Mouse (Mus musculus) neural tube, embryonic 11.5 days (tissue): ENCODE data around the gene Madcam1. TPM values are rescaled to one million over a fixed set of nuclear protein-coding genes. Genes with fewer than 3 reads are reported as not detected.

Experiments used
- ATAC-seq: fragments of 200-750 bp; cut with Nextera tagmentation; 2 replicates; pipeline ENCODE4 v1.8.0; 2017; ENCODE audit warnings: moderate number of reproducible peaks, mild to moderate bottlenecking, moderate TSS enrichment, moderate library complexity; ENCODE audit not compliant: insufficient read depth, low FRiP score, low TSS enrichment
- DNase-seq: peaks from one replicate; pipeline ENCODE4 v3.0.0-alpha.2; 2015; ENCODE audit warnings: low spot score
- H3K27ac ChIP-seq: fragments of 300-500 bp; sonication (generic); 2 replicates; pipeline ENCODE4 v1.5.1; 2014; ENCODE audit warnings: low read depth, mild to moderate bottlenecking, low read length
- H3K27me3 ChIP-seq: fragments of 300-500 bp; sonication (generic); 2 replicates; pipeline ENCODE4 v1.6.1; 2014; ENCODE audit warnings: mild to moderate bottlenecking, low read length, mixed read lengths; ENCODE audit not compliant: control insufficient read depth, insufficient read depth
- H3K36me3 ChIP-seq: fragments of 300-500 bp; sonication (generic); 2 replicates; pipeline ENCODE4 v1.6.1; 2014; ENCODE audit warnings: mild to moderate bottlenecking, low read length, moderate library complexity, mixed read lengths; ENCODE audit not compliant: control insufficient read depth, insufficient read depth
- H3K4me1 ChIP-seq: fragments of 300-500 bp; sonication (generic); 2 replicates; pipeline ENCODE4 v1.6.1; 2014; ENCODE audit warnings: low read length, mixed read lengths; ENCODE audit not compliant: control insufficient read depth, insufficient read depth
- H3K4me2 ChIP-seq: fragments of 300-500 bp; sonication (generic); 2 replicates; pipeline ENCODE4 v1.6.1; 2014; ENCODE audit warnings: low read depth, mild to moderate bottlenecking, moderate library complexity
- H3K4me3 ChIP-seq: fragments of 300-500 bp; sonication (generic); 2 replicates; pipeline ENCODE4 v1.5.1; 2014; ENCODE audit warnings: low read depth, low read length
- H3K9ac ChIP-seq: fragments of 300-500 bp; sonication (generic); 2 replicates; pipeline ENCODE4 v1.6.1; 2014; ENCODE audit warnings: mild to moderate bottlenecking, low read length
- H3K9me3 ChIP-seq: fragments of 300-500 bp; sonication (generic); 2 replicates; pipeline ENCODE4 v1.6.1; 2016; ENCODE audit warnings: low read length; ENCODE audit not compliant: control insufficient read depth
- WGBS: fragments of 180-500 bp; shearing (Covaris S2); extraction: QIAGEN DNeasy Blood & Tissue Kit; methylation state at CpG from one replicate; pipeline ENCODE4 v1.1.7; 2014; 5-methylcytosine and 5-hydroxymethylcytosine counted together
- polyA plus RNA-seq: library from polyadenylated mRNA; unstranded; fragments of >200 nt; fragmentation: Nextera tagmentation; extraction: Ambion mirVana; gene quantifications from 2 replicates; pipeline ENCODE4 v1.2.1, GENCODE M21; 2014

Madcam1 gene
- polyA plus RNA-seq, 1 experiment from 2014 or later = 2.5 TPM

DNA sequence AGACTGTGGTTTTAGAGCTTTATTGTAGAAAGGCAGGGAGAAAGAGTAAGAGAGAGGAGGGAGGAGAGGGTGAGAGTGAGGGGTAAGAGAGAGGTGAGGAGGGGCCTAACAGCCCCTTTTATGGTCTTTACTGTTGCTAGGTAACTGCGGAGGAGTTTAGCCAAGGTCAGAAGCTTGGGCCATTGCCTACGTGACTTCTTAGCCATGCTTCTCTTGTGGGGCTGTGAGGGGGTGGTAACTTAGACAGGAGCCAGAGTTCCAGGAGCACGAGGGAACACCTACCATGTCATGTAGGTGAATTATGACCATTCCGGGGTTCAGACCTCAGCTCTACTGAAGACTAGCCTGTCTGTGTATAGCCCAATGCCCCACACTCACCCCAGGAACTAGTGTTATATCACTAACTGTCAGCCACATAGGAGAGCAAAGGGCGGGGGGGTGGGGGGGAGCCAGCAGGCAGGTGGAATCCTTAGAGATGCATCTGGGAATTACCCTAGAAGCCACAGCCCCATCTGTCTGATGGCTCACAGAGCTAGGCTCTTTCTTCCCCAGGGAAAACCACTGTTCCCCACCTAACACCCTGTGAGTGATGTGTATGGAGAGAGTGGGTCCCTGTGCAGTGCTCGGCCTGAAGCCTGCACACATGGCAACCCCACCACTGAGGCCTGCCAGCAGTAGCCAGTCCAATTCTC lies 7.2 kb downstream of the Madcam1 start:
- no peak overlapping the region for H3K4me3 ChIP-seq
- no peaks in the 10 kb centered on the region for H3K27me3 ChIP-seq
- WGBS = 39% methylated on average over 6 of the region's 6 CpGs
- ATAC-seq (no peak), DNase-seq (no peak)
- H3K4me1 ChIP-seq = peaks cover 16% of the 10 kb centered on the region
- no peak overlapping the region; the same call in 1 of the 2 replicates for H3K9ac ChIP-seq
- 0 out of 2 replicates have a peak overlapping the region, but pooled peaks have one; percentile 66 for H3K4me2 ChIP-seq
- H3K27ac ChIP-seq = no peak overlapping the region
- peaks cover 3% of the 10 kb centered on the region; the same call in 1 of the 2 replicates for H3K36me3 ChIP-seq
- H3K9me3 ChIP-seq = no peaks in the 10 kb centered on the region

DNA sequence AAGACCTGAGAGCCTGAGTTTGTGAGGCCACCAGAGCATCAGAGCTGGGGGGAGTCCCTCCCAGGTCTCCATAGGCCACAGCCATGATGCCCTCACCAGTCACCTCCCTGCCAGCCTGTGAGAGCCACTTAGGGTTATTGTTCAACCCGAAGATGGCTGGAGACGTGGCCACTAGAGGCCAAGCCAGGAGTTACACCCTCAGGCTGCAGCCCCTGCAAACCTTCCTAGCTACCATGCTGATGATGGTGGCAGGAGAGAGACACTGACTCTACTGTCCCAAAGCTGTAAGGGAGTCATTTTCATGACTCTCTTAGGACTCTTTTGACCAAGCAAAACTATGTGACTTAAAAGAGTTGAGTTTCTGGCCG lies 7.7 kb downstream of the Madcam1 start:
- H3K9me3 ChIP-seq = no peaks in the 10 kb centered on the region
- no peaks in the 10 kb centered on the region for H3K27me3 ChIP-seq
- DNase-seq = no peak
- H3K27ac ChIP-seq = no peak overlapping the region
- H3K4me1 ChIP-seq = peaks cover 16% of the 10 kb centered on the region
- ATAC-seq = no peak
- no peak overlapping the region for H3K9ac ChIP-seq
- no peak overlapping the region for H3K4me2 ChIP-seq
- 62% methylated on average over 3 of the region's 3 CpGs for WGBS
- H3K36me3 ChIP-seq = peaks cover 3% of the 10 kb centered on the region; the same call in 1 of the 2 replicates
- H3K4me3 ChIP-seq = no peak overlapping the region

DNA sequence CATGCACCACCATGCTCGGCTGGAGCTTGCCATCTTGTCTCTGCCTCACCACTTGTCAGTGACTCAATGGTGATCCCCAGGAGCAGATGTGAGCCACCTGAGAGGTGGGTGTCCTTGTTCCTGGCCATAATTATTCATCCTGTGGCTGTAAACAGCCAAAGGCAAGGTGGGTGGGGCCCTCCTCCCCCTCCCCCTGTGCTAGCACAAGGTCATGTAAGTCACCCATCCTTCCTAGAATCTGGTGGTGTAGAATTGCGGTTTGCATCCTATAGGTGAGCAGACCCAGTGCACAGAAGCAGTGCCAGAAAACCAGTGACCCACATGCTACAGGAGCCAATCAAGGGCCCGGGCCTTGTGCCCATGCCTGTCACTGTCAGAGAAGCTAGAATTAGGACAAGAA lies 8.7 kb downstream of the Madcam1 start:
- Histone ChIP-seq H3K27me3 (no peaks in the 10 kb centered on the region), H3K4me1 (peaks cover 16% of the 10 kb centered on the region), H3K9ac (no peak overlapping the region), H3K27ac (no peak overlapping the region), H3K9me3 (no peaks in the 10 kb centered on the region), H3K4me2 (no peak overlapping the region), H3K4me3 (no peak overlapping the region), H3K36me3 (peaks cover 3% of the 10 kb centered on the region; the same call in 1 of the 2 replicates)
- no peak for ATAC-seq
- WGBS = 91% methylated on average over 3 of the region's 3 CpGs
- DNase-seq = no peak

DNA sequence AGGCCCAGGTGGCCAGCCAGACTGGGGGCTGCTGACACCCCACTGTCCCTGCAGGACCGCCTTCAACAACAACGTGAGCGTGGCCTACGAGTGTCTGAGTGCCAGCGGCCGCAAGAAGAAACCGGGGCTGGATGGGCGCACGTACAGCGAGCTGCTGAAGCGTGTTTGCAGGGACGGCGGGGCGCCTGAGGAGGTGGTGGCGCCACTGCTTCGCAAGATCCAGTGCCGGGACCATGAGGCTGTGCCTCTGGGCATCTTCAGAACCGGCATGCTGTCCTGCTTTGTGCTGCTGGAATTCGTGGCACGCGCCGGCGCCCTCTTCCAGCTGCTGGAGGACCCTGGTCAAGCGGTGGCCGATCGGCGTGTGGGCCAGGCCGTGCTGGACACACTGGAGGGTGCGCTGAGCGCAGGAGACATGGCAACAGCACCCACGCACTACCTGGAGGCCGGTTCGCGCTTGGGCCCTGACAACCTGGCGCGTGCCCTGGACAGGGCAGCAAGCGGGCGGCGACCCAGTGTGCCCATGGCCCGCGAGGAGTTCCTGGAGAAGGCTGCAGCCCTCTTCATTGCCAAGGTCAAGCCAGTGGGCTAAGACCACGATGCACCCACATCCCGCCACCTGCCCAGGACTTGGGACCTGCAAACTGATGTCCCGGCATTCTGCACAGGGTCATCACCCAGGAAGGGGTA lies 11.1 kb downstream of the Madcam1 start:
- WGBS = 59% methylated on average over 44 of the region's 44 CpGs

DNA sequence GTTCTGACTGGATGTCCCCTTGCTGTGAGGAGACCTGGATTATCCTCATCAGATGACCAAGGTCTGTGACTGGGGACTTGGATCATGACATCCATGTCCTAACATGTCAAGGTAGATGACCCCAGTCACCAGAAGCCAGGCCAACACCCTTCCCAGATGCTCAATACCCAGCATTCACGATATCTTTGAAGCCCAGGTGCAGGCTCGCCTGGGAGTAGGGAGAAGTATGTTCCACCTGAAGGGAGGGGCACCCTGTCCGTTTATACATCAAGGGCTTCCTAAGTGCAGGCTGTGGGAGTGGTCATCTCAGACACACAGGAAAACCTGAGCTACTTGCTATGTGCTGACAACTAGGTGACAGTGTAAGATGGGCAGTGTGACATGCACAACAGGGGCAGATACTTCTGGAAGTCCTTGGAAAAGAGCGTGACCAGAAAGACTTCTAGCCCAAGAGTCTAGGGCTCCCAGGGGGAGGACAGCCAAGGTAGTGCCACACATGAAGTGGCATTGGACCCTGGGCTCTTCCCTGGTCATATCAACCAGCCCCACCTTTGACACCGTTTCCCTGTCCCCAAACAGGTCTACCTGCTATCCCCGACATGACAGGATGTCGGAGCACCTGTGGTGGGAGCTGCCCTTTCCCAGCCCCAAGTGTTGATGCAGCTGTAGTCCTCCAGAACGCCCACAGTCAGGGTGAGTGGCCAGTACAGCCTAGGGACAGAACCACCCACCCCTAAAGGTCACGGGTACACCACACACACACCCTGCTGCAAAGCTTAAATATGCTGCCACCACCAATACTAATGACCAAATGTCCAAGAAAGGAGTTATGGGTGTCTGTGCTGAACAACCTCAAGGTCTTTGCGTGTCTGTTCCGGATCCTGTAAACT lies 16.5 kb downstream of the Madcam1 start:
- WGBS = 42% methylated on average over 11 of the region's 11 CpGs
- no peak for DNase-seq
- peak overlapping the region; percentile 61 for H3K4me2 ChIP-seq

More for the DNA sequence above, 11.1 kb downstream of the Madcam1 start:
- Histone ChIP-seq H3K27ac (no peak overlapping the region), H3K27me3 (no peaks in the 10 kb centered on the region), H3K4me1 (peaks cover 11% of the 10 kb centered on the region), H3K4me2 (no peak overlapping the region), H3K4me3 (no peak overlapping the region), H3K9ac (no peak overlapping the region), H3K36me3 (peaks cover 3% of the 10 kb centered on the region; the same call in 1 of the 2 replicates), H3K9me3 (no peaks in the 10 kb centered on the region)
- DNase-seq (no peak), ATAC-seq (no peak)

DNA sequence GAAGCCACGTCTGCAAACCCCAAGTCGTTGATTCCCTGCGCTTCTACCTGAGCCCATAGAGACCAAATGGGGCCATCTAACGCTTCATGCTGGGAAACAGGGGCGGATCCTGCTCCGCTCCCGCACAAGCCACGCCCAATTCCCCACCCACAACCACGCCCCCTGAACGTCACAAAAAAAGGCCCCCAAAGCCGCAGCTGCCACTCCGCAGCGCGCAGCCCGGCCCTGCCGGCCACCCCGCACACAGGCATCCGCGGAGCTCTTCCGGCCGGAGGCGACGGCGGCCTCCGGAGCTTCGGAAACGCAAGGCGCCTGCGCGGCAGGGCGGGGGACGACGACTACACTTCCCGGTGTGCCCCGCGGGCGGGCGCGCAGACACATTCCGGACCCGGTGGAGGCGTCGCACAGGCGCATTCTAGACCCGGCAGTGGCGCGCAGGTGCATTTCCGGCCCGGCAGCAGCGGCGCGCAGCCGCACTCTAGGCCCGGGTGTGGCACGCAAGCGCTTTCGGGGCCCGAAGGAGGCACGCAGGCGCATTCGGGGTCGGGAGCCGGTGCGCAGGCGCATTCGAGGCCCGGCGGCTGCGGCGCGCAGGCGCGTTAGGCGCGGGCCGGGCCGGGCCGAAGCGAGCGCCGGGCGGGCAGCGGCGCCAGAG lies 17.4 kb downstream of the Madcam1 start, which contains the start of gene Cdc34:
Gene Cdc34 (plus strand): TSS at position 605 of the 655 bp plus-strand sequence.
- Histone ChIP-seq H3K36me3 (peaks cover 12% of the 10 kb centered on the region), H3K27me3 (no peaks in the 10 kb centered on the region), H3K4me2 (peak within 1 kb of the TSS; percentile 83), H3K27ac (peak within 1 kb of the TSS; percentile 64), H3K9me3 (no peaks in the 10 kb centered on the region), H3K4me3 (peak within 1 kb of the TSS; percentile 92), H3K4me1 (peaks cover 17% of the 10 kb centered on the region), H3K9ac (peak within 1 kb of the TSS; percentile 83)
- DNase-seq (peak; percentile 100), ATAC-seq (peak; percentile 88)
- under 1% methylated on average over 66 of the region's 84 CpGs for WGBS

More for the DNA sequence above, 16.5 kb downstream of the Madcam1 start:
- Histone ChIP-seq H3K4me1 (peaks cover 17% of the 10 kb centered on the region), H3K9me3 (no peaks in the 10 kb centered on the region), H3K27me3 (no peaks in the 10 kb centered on the region), H3K36me3 (peaks cover 11% of the 10 kb centered on the region; the same call in 1 of the 2 replicates), H3K27ac (peak overlapping the region; percentile 64; the same call in 1 of the 2 replicates), H3K9ac (peak overlapping the region; percentile 44), H3K4me3 (peak overlapping the region; percentile 92)
- peak; percentile 60 for ATAC-seq

DNA sequence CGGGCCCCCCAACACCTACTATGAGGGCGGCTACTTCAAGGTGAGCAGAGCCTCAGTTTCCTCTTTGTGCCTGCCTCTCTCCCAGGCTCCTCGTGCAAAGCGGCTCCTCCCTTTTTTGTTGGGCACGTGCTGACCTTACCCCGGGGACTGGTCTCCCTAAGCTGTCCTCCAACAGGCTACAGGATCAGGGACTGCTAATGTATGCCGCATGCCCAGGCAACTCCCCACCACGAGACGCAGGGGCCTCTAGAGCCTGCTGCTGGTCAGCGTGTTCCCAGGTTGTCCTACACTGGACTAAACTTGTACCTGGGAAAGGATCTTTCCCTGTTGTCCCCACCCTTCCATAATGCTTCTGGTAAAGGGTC lies 18.2 kb downstream of the Madcam1 start:
- H3K4me3 ChIP-seq = peak overlapping the region; percentile 92
- H3K9ac ChIP-seq = peak overlapping the region; percentile 83
- 0% methylated on average over 10 of the region's 10 CpGs for whole genome bisulfite sequencing
- H3K4me2 ChIP-seq = peak overlapping the region; percentile 83
- DNase-seq (no peak), ATAC-seq (no peak; the same call in none of the 2 replicates)
- H3K27ac ChIP-seq = 0 out of 2 replicates have a peak overlapping the region, but pooled peaks have one; percentile 39
- H3K27me3 ChIP-seq = no peaks in the 10 kb centered on the region
- no peaks in the 10 kb centered on the region for H3K9me3 ChIP-seq
- H3K36me3 ChIP-seq = peaks cover 18% of the 10 kb centered on the region
- H3K4me1 ChIP-seq = peaks cover 17% of the 10 kb centered on the region
